Mouse (Mus musculus) embryo, embryonic 10.5 days (tissue): ENCODE results near the gene Olfr150.
"Not testable (repeated sequence)": the region's sequence is repeated elsewhere in the genome, so short reads cannot be mapped to it uniquely, and the experiment has no call there.

ENCODE experiments used
- DNase-seq: peaks from one replicate; pipeline ENCODE4 v3.0.0-alpha.2; 2015; ENCODE audit warnings: low spot score

The Olfr150 gene

GRCm38 (mm10) chr9:39730678-39731077 is at the start of gene Olfr150:
TSS of gene Olfr150 (plus strand) at chr9:39730978.
- no peak for DNase-seq

DNA sequence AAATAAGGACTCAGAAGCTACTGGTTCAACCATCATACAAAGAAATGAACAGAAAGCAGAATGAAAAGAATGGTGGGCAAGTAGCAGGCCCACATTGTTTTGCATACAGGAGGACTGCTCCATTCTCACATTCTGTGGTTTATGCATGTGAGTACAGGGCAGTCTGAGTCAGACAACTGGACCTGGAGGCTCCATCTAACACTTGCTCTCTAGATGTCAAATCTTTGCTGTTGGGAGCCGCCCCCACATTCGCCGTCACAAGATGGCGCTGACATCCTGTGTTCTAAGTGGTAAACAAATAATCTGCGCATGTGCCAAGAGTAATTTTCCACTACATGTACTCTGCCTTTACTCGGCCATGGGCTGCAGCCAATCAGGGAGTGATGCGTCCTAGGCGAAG is 29.7 kb upstream of the Olfr150 start:
- DNase-seq = not testable (repeated sequence)

DNA sequence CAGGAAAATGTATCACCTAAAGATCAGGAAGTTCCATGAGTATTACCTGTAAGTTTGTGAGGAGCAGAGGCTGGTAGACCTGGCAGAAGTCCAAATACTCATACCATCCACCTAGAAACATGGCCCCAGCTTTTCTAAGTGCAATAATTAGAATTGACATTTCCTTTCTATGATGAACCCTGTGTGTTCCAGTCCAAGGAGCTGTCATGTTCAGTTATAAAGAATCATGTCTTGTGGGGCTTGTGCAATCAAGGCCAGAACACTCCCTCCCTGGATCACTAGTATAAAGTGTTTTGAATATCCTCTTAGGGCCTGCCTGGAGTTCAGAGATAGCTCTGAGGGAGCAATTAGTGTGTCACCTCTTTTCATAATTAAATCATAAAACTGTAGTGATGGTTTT is 23.8 kb upstream of the Olfr150 start, which contains the start of gene Olfr149:
Olfr149 (minus strand) TSS at position 101 of the 400 bp plus-strand sequence.
- DNase-seq = no peak

DNA sequence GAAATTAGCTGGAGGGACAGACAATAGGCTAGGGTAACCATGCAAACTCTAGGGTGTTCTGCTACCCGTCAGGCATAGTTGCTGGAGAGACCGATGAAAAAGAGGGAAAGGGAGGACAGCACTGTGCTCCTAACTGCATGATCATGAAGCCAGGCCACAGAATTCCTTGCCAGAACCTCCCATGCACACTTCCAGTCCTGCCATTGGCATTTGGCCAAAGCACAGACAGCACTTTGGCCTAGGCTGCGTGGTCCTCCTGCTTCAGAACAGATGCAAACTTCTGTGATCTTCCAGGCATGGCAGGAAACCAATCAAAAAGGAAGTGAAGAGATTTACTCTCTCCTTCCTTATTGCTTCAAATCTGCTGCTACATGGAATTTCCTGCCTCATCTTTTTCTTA is 21.8 kb upstream of the Olfr150 start:
- no peak for DNase-seq

GRCm38 (mm10) chr9:39711053-39711452 is 19.7 kb upstream of the Olfr150 start, which contains the start of gene Olfr965:
TSS of gene Olfr965 (plus strand) at chr9:39711353.
- DNase-seq = no peak

DNA sequence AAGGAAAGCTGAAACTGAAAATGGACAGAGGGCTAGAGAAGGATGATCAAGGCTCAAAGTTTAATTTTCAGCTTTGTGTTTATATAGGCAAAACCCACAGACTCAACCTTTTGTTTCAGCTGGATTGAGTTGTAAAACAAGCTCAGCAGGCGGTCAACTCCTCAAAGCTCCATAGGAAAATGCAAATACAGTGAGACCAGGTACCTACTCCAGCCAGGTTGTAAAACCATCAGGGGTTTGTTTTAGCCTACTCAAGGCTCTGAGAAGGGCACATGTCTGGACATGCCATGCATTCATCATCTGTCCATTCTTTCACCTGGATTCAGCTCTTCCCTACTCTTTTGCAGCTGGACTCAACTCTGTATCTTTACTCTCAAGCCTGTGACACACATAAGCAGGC is 10.0 kb downstream of the Olfr150 start:
- no peak for DNase-seq

GRCm38 (mm10) chr9:39745949-39746348 is 15.2 kb downstream of the Olfr150 start, which contains the start of gene Olfr967:
TSS of gene Olfr967 (plus strand) at chr9:39746249.
- no peak for DNase-seq

DNA sequence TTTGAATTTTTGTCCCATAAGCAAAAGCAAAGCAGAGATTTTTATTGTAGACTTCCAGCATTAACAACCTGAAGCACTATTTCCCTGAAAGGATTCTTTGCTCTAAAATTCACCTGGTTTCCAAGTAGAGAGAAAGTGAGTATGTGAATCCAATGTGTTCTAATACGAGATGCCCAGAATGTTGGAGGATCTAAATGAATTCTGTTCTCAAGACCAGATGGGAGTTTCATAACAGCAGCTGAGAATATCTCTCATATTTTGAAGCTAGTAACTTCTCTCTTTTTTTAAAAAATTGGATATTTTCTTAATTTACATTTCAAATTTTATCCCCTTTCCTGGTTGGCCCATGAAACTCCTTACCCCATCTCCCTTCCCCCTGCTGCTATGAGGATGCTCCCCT is 15.7 kb downstream of the Olfr150 start:
- no peak for DNase-seq

GRCm38 (mm10) chr9:39783153-39783552 is 52.4 kb downstream of the Olfr150 start, which contains the start of gene Olfr968:
TSS of gene Olfr968 (minus strand) at chr9:39783253.
- DNase-seq = no peak
